Mouse (Mus musculus) stomach, postnatal 0 days (tissue): ENCODE results near the gene Arfgap1.

ENCODE experiments used
- CTCF ChIP-seq: IDR thresholded peaks from 2 replicates; pipeline ENCODE4 v1.5.1; 2016; ENCODE audit warnings: antibody characterized with exemption, low read depth, mild to moderate bottlenecking, moderate library complexity
- EP300 ChIP-seq: optimal IDR thresholded peaks from 2 replicates; pipeline ENCODE3; 2016; ENCODE audit warnings: antibody characterized with exemption

GRCm38 (mm10) chr2:180953638-180954037 lies 13.4 kb upstream of the Arfgap1 start:
- TF ChIP-seq CTCF (no peak), EP300 (no peak)
